Mouse (Mus musculus): ENCODE data around the gene Dhx58. TPM values are rescaled to one million over a fixed set of nuclear protein-coding genes. Genes with fewer than 3 reads are reported as not detected.

Gene Dhx58
- polyA plus RNA-seq, 1 experiment from 2014 or later: 2.0 TPM

GRCm38 (mm10) chr11:100702081-100702851 lies 1.8 kb downstream of the Dhx58 start:
- H3K27me3 ChIP-seq (replicated peaks; ENCODE audit: control insufficient read depth, insufficient read depth, low read length): no peaks in the 10 kb centered on the region
- H3K4me2 ChIP-seq (ENCODE audit: low read depth, low read length): peak overlapping the region; percentile 35
- no peaks in the 10 kb centered on the region for H3K9me3 ChIP-seq (ENCODE audit: control insufficient read depth, low read length)
- peaks cover 30% of the 10 kb centered on the region; the same call in 1 of the 2 replicates for H3K36me3 ChIP-seq (ENCODE audit: control insufficient read depth, insufficient read depth, low read length)
- DNase-seq (ENCODE audit: low spot score) (peak; percentile 91), ATAC-seq (ENCODE audit: low read depth) (no peak)
- H3K27ac ChIP-seq (replicated peaks; ENCODE audit: low read depth, low read length): no peak overlapping the region
- WGBS: 32% methylated on average over 19 of the region's 19 CpGs
- H3K4me3 ChIP-seq (ENCODE audit: low read depth, low read length): no peak overlapping the region
- H3K9ac ChIP-seq (ENCODE audit: low read depth, low read length): no peak overlapping the region; the same call in 1 of the 2 replicates
- H3K4me1 ChIP-seq (ENCODE audit: control insufficient read depth, insufficient read depth, low read length): 0 out of 2 replicates have a peak, but pooled peaks cover 3% of the 10 kb centered on the region

DNA sequence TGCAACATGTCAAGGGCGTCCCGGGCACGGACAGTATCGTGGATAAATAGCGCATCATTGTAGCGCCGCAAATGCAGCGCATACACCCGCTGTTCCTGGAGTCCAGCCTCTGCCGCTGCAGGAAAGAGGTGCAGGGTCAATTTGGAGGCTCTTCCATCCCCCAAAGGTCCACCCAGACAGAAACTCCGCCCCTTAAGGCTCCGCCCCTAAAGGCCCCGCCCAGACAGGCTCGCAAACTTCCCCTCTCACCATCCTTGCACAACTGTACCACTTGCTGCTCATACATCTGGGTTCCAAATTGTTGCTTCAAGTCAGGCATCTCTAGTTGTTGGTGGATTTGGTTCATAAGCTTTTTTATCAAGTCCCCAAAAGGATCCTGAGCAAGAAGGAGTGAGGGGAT lies 2.8 kb downstream of the Dhx58 start:
- WGBS: 5% methylated on average over 14 of the region's 14 CpGs
- H3K36me3 ChIP-seq (ENCODE audit: control insufficient read depth, insufficient read depth, low read length): peaks cover 21% of the 10 kb centered on the region; the same call in 1 of the 2 replicates
- peak; percentile 27; the same call in 1 of the 2 replicates for ATAC-seq (ENCODE audit: low read depth)

GRCm38 (mm10) chr11:100700710-100701109 lies 3.4 kb downstream of the Dhx58 start:
- 0 out of 2 replicates have a peak, but pooled peaks cover 3% of the 10 kb centered on the region for H3K4me1 ChIP-seq (ENCODE audit: control insufficient read depth, insufficient read depth, low read length)
- 82% methylated on average over 3 of the region's 3 CpGs for WGBS
- DNase-seq (ENCODE audit: low spot score) (no peak), ATAC-seq (ENCODE audit: low read depth) (no peak)
- no peak overlapping the region for H3K9ac ChIP-seq (ENCODE audit: low read depth, low read length)
- H3K4me2 ChIP-seq (ENCODE audit: low read depth, low read length): peak overlapping the region; percentile 51
- H3K4me3 ChIP-seq (ENCODE audit: low read depth, low read length): peak overlapping the region; percentile 33; the same call in 1 of the 2 replicates
- no peak overlapping the region for H3K27ac ChIP-seq (replicated peaks; ENCODE audit: low read depth, low read length)
- H3K27me3 ChIP-seq (replicated peaks; ENCODE audit: control insufficient read depth, insufficient read depth, low read length): no peaks in the 10 kb centered on the region
- no peaks in the 10 kb centered on the region for H3K9me3 ChIP-seq (ENCODE audit: control insufficient read depth, low read length)
- peaks cover 15% of the 10 kb centered on the region; the same call in 1 of the 2 replicates for H3K36me3 ChIP-seq (ENCODE audit: control insufficient read depth, insufficient read depth, low read length)

More for the DNA sequence above, 2.8 kb downstream of the Dhx58 start:
- Histone ChIP-seq H3K9me3 (ENCODE audit: control insufficient read depth, low read length) (no peaks in the 10 kb centered on the region), H3K9ac (ENCODE audit: low read depth, low read length) (0 out of 2 replicates have a peak overlapping the region, but pooled peaks have one; percentile 9), H3K4me3 (ENCODE audit: low read depth, low read length) (peak overlapping the region; percentile 33), H3K27ac (replicated peaks; ENCODE audit: low read depth, low read length) (no peak overlapping the region), H3K27me3 (replicated peaks; ENCODE audit: control insufficient read depth, insufficient read depth, low read length) (no peaks in the 10 kb centered on the region), H3K4me2 (ENCODE audit: low read depth, low read length) (peak overlapping the region; percentile 51), H3K4me1 (ENCODE audit: control insufficient read depth, insufficient read depth, low read length) (0 out of 2 replicates have a peak, but pooled peaks cover 3% of the 10 kb centered on the region)
- peak; percentile 40 for DNase-seq (ENCODE audit: low spot score)

DNA sequence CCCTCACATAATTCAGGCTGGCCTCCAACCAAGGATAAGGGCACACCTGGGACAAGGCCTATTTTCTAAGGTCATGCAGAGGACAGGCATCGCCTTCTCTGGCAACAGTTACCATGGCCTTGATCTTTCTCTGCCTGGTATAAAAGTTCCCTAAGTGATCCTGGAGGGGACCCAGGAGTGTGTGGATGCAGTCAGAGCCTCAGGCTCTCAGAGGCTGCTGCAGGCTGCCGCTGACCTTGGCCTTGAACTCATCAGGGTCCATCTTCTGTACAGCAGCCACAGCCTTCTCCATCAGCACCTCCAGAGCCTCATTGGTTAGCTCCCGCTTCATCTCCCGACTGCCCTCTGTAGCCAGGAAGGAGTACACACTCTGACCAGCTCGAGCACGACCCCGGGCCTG lies 6.2 kb downstream of the Dhx58 start:
- ATAC-seq (ENCODE audit: low read depth) (no peak), DNase-seq (ENCODE audit: low spot score) (no peak)
- WGBS: 62% methylated on average over 7 of the region's 7 CpGs
- no peaks in the 10 kb centered on the region for H3K9me3 ChIP-seq (ENCODE audit: control insufficient read depth, low read length)
- peaks cover under 1% of the 10 kb centered on the region; the same call in 1 of the 2 replicates for H3K27me3 ChIP-seq (replicated peaks; ENCODE audit: control insufficient read depth, insufficient read depth, low read length)
- 0 out of 2 replicates have a peak, but pooled peaks cover 3% of the 10 kb centered on the region for H3K4me1 ChIP-seq (ENCODE audit: control insufficient read depth, insufficient read depth, low read length)
- no peak overlapping the region; the same call in 1 of the 2 replicates for H3K9ac ChIP-seq (ENCODE audit: low read depth, low read length)
- H3K4me2 ChIP-seq (ENCODE audit: low read depth, low read length): no peak overlapping the region
- H3K4me3 ChIP-seq (ENCODE audit: low read depth, low read length): no peak overlapping the region
- H3K36me3 ChIP-seq (ENCODE audit: control insufficient read depth, insufficient read depth, low read length): no peaks in the 10 kb centered on the region
- no peak overlapping the region for H3K27ac ChIP-seq (replicated peaks; ENCODE audit: low read depth, low read length)

DNA sequence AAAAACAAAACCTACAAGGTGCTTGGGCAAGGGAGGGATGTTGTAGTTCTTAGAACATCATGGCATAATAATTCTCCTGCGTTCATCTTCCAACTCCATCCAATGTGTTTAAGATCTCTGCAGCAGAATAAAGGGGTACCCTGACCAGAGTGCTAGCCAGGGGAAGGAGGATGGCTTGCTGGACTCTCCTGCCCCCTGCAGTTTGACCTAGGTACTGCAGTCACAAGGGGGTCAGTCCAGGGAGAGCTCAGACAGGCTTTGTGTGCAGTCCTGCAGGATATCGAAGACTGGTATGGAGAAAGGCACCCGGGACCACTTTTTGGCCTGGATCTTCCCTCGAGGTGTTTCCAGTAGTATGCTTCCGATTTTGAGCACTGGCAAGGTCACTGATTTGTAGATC lies 9.1 kb downstream of the Dhx58 start:
- Histone ChIP-seq H3K27ac (replicated peaks; ENCODE audit: low read depth, low read length) (no peak overlapping the region), H3K9me3 (ENCODE audit: control insufficient read depth, low read length) (no peaks in the 10 kb centered on the region), H3K36me3 (ENCODE audit: control insufficient read depth, insufficient read depth, low read length) (no peaks in the 10 kb centered on the region), H3K4me1 (ENCODE audit: control insufficient read depth, insufficient read depth, low read length) (0 out of 2 replicates have a peak, but pooled peaks cover 4% of the 10 kb centered on the region), H3K27me3 (replicated peaks; ENCODE audit: control insufficient read depth, insufficient read depth, low read length) (peaks cover 22% of the 10 kb centered on the region; the same call in 1 of the 2 replicates), H3K9ac (ENCODE audit: low read depth, low read length) (no peak overlapping the region), H3K4me2 (ENCODE audit: low read depth, low read length) (no peak overlapping the region), H3K4me3 (ENCODE audit: low read depth, low read length) (no peak overlapping the region)
- DNase-seq (ENCODE audit: low spot score) (no peak), ATAC-seq (ENCODE audit: low read depth) (peak; percentile 70; the same call in 1 of the 2 replicates)
- WGBS: 24% methylated on average over 5 of the region's 5 CpGs

GRCm38 (mm10) chr11:100693154-100693553 lies 10.9 kb downstream of the Dhx58 start:
- ATAC-seq (ENCODE audit: low read depth): no peak
- 26% methylated on average over 5 of the region's 5 CpGs for WGBS
- Histone ChIP-seq H3K9ac (ENCODE audit: low read depth, low read length) (no peak overlapping the region), H3K9me3 (ENCODE audit: control insufficient read depth, low read length) (no peaks in the 10 kb centered on the region), H3K4me1 (ENCODE audit: control insufficient read depth, insufficient read depth, low read length) (0 out of 2 replicates have a peak, but pooled peaks cover 4% of the 10 kb centered on the region), H3K36me3 (ENCODE audit: control insufficient read depth, insufficient read depth, low read length) (no peaks in the 10 kb centered on the region), H3K27ac (replicated peaks; ENCODE audit: low read depth, low read length) (no peak overlapping the region), H3K27me3 (replicated peaks; ENCODE audit: control insufficient read depth, insufficient read depth, low read length) (peaks cover 22% of the 10 kb centered on the region; the same call in 1 of the 2 replicates), H3K4me3 (ENCODE audit: low read depth, low read length) (no peak overlapping the region), H3K4me2 (ENCODE audit: low read depth, low read length) (no peak overlapping the region)
- no peak for DNase-seq (ENCODE audit: low spot score)

- no peak for ATAC-seq (ENCODE audit: low read depth)
- Histone ChIP-seq H3K4me1 (ENCODE audit: control insufficient read depth, insufficient read depth, low read length) (0 out of 2 replicates have a peak, but pooled peaks cover 4% of the 10 kb centered on the region), H3K36me3 (ENCODE audit: control insufficient read depth, insufficient read depth, low read length) (no peaks in the 10 kb centered on the region), H3K27ac (replicated peaks; ENCODE audit: low read depth, low read length) (no peak within 1 kb of the TSS), H3K9ac (ENCODE audit: low read depth, low read length) (peak within 1 kb of the TSS; percentile 50), H3K27me3 (replicated peaks; ENCODE audit: control insufficient read depth, insufficient read depth, low read length) (peaks cover 22% of the 10 kb centered on the region; the same call in 1 of the 2 replicates), H3K4me2 (ENCODE audit: low read depth, low read length) (peak within 1 kb of the TSS; percentile 63), H3K9me3 (ENCODE audit: control insufficient read depth, low read length) (no peaks in the 10 kb centered on the region), H3K4me3 (ENCODE audit: low read depth, low read length) (peak within 1 kb of the TSS; percentile 39)
- DNase-seq (ENCODE audit: low spot score): no peak
- WGBS: 1% methylated on average over 22 of the region's 23 CpGs
These were observed 11.9 kb downstream of the Dhx58 start, which contains the start of gene Zfp385c for GRCm38 (mm10) chr11:100692164-100692616. Gene Zfp385c (minus strand): TSS chr11:100692455.

GRCm38 (mm10) chr11:100690389-100690788 lies 13.7 kb downstream of the Dhx58 start:
- Histone ChIP-seq H3K4me2 (ENCODE audit: low read depth, low read length) (no peak overlapping the region), H3K4me1 (ENCODE audit: control insufficient read depth, insufficient read depth, low read length) (0 out of 2 replicates have a peak, but pooled peaks cover 4% of the 10 kb centered on the region), H3K9ac (ENCODE audit: low read depth, low read length) (no peak overlapping the region), H3K4me3 (ENCODE audit: low read depth, low read length) (no peak overlapping the region), H3K36me3 (ENCODE audit: control insufficient read depth, insufficient read depth, low read length) (no peaks in the 10 kb centered on the region), H3K27ac (replicated peaks; ENCODE audit: low read depth, low read length) (no peak overlapping the region), H3K27me3 (replicated peaks; ENCODE audit: control insufficient read depth, insufficient read depth, low read length) (peaks cover 22% of the 10 kb centered on the region; the same call in 1 of the 2 replicates), H3K9me3 (ENCODE audit: control insufficient read depth, low read length) (no peaks in the 10 kb centered on the region)
- ATAC-seq (ENCODE audit: low read depth) (no peak), DNase-seq (ENCODE audit: low spot score) (no peak)
- WGBS: 60% methylated on average over 7 of the region's 7 CpGs

Measured in embryonic facial prominence, embryonic 14.5 days (tissue).